Mouse (Mus musculus): Measurements from ENCODE around the gene Msi2.

DNA sequence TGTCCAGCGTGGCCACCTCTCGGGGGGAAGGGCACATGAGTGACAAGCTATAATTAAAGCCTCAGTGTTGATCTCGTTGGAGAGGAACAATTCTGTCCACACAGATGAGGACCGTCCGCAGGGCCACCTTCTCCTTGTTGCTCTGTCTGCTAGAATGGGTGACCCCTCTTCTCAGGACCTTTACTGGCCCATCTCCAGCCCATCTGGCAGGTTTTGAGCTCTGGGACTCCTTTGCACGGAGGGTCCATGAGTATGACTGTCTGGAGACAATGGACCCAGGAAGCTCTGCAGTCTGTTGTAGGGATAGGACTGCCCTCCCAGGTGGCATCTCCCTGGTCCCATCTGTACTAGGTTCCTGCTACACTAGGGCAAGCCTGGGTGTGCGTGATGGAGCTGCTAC lies 406.7 kb downstream of the Msi2 start:
- TF ChIP-seq CTCF (IDR thresholded peaks at IDR 0.05; ENCODE audit: insufficient read depth, low read depth, low read length) (no peak), POLR2A (IDR thresholded peaks at IDR 0.05; ENCODE audit: insufficient read depth, low read depth, low read length) (no peak)

Data from olfactory bulb, adult 2 months (tissue).